Mouse (Mus musculus) cerebellum, postnatal 25 days (tissue): ENCODE measurements at regions not wholly inside any gene's neighbourhood (a gene's known extent, or its start where the extent isn't known, plus 50 kb on each side); places are given as distances from the start of the nearest gene placed in this dataset.

Source experiments
- DNase-seq, 2 experiments: peaks; one replicate each; pipeline ENCODE4 v3.0.0; 2021; ENCODE audit warnings: mixed read lengths in 2 of 2

DNA sequence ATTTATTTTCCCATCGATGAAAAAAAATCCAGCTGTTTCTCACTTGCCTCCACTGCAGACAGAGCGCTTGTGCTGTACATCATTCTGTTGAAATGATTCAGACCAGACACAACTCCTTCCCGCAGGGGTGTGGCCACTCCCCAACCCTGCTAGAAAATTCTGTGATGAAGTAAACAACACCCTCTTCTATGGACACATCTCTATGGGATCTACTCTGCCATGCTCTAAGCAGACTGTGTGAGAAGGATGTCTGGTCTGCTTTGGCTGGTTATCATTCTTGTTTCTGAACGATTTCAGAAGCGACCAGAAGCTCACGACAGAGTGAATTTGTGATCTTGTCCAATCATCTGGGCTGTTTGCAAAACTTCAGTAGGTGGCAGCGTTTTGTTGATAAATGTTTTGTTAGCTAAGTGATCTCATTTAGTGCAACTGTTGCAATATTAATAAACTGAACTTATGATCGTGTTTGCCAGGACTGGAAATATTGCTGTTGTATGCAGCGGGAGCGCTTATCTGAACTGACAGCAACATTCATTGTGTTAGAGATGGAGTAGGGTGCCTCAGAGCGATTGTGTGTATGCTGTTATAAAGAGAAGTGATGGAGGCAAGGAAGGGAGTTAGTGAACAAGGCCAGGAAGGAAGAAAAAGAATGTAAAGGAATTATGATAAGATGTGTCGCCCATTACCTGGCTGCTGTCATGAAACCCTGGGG, 605.2 kb upstream of the Nox3 start:
- DNase-seq: no peak

DNA sequence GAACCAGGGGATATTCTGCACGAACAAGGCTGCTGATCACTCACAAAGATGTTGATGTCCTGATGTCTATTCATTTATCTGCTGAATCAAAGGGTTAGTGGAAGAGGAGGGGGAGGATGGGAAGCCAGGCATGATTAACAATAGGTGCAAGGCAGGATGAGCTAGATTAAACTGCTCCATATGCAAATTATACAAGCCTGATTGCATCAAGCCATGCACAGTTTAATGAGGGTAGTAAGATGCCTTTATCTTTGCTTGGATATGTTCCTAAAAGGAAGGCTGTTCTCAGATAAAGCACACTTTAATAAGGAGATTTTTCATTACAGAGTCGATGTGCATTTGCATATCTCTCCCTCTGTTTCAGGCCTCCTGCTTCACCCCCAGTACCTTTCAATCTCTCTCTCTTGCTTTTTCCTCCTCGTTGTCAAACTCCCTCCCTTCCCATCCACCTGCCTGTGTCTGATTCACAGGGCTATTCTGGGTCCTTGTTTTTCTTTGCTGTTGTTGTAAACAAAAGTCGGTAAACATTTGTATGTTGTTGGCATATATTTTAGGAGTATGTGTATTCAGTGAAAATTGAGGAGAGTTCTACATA, 615.8 kb upstream of the Nox3 start:
- DNase-seq: no peak

DNA sequence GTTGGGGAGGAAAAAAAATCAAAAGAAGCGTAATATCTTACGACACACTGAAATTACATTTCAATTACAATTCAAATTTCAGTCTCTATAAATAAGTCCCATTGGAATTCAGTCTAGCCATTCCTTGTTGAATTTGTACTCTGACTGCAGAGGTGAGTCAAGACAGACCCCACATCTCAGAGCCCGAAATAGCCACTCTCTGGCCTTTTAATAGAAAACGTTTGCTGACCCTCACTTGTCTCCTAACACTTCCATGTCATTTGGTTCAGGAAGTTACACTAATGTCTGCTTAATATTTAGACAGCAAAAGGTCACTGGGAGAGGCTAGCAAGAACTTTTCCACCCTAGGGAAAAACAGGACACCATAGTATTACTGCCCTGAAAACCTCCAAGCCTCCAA, 623.1 kb upstream of the Nox3 start:
- no peak for DNase-seq

DNA sequence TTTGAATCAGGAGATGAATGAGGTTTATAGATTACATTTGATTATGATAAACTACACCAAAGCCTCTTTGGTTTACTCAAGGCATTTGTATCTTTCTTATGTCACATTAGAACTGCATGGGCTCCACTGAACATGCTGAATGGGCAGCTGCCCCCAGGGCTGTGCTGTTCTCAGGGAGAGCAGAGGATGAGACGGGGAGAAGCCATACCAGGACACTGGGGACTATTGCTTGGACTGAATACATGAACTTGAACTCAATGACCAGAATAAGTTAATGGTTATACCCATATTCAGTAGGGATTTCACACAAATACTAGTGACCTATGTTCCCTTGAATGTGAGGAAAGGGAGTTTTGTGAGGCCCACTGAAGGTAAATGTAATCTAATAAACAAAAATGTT, 632.7 kb upstream of the Nox3 start:
- no peak for DNase-seq

DNA sequence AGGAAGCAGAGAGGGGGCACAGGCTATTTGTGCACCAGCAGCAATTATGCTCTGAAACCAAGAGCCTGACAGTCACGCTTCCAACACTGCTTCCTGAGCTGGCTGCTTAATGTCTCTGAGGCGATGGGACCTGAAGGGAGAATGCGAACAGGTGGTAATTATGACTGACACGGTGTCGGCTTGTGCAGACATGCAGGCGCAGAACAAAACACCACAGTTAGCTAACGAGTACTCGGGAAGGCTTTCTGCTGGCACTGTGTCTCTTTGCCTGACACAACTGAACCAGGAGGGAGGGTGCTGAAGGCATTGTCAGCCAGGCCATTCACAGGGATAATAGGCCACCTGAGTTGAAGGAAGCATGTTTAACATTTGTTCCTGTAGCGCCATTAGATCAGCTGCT, 635.6 kb upstream of the Nox3 start:
- no peak for DNase-seq

DNA sequence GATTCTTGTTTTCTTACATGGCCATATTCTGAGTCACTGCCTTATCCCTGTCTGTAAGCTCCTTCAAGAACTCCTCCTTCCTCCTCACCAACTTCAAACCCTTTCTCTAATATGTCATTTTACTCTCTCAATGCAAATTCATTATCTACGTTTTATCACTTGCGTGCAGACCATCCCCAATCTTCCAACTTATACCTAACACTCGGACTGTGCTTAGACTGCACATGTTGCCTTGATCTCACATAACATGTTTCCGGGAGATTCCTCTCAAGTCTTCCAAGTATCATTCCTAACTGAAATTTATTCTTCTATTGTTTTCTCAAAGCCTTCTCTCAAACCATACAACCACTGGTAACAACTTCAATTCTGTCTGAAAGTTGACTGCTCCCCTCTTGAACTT, 637.0 kb upstream of the Nox3 start:
- no peak for DNase-seq

DNA sequence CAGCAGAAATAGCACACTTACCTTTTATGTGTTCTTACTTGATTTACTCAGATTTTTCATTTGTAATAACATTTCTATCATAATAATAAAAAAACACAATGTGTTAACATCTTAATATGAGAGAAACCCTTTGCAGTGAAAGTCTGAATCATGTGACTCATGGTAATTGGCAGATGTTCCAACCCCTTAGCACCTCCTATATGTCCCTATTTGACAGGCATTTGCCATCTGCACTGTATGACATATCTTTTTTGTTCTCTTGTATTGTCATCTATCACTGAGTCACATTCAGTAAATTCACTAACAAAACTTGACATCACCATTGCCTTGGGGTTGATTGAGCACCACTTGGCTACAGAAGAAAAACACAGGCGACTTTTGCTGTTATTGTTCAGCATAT, 641.1 kb upstream of the Arid1b start:
- no peak for DNase-seq

DNA sequence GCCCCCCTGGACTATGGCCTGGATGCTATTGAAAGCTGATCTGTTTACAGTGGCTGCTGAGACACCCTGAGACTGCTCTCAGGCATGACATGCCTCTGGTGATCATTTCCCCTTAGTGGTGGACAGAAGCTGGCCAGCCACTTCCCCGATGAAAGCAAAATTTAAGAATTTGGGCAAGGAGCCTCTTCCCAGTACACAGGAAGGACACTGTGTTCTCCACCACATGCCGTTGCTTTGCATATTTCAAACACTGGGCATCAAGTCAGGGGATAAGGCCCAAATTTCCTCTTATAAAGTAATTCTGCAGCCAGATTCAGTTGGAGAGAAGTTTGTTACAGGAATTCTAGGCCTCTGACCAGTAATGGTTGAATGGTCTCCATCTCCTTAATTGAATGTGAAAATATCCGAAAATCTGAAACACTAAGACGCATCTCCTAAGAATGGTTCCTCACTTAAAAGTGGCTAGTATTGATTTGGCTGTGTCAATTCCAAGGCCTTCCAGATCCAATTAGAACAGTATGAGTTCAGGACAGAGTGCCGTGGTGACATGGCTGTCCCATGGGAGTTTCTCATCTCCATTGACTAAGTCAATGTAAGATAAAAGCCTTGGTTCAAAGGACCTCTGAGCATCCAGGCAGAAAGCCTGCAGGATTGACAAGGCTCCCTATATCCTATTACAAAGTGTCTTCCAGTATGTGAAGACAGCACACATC, 638.5 kb upstream of the Arid1b start:
- no peak for DNase-seq

DNA sequence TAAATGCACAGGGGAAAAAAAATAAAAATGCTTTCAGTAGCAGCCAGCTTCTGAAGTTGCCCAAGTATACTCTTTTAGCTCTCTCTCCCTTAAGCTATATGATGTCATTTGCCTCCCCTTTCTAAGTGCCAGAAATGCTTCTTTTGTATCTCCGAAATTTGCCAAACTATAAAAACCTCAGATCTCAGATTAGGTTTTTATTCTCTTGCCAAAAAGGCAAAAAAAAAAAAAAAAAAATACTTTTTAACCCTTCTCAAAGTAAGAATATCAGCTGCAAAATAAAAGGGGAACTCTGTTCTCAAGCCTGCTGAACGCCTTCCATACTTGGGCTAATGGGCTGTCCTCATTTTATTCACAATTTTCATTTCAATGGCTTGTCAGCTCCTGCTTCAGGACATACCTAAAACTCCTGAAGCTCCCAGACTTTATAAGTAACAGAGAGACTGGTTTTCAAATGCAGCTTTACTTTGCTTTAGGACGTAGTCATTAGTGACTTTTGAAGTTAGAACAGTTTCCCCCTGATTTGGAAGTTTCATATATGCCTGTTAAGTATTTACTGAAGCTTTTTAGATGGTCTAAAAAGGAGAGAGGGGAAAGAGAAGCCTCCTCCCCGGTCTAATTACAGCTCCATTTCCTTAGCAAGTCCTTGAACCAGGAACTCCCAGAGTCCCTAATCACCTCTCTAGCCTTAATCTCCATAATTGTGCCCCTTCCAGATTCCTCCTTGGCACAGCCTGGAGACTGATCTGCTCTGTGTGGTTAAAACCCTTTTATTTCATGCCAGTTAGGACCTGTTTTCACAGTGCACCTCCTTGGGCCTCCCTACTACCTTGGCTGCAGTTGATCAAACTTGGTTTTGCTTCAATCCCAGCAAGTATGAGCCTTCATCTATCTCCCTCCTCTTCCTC, 633.5 kb upstream of the Arid1b start:
- DNase-seq: no peak

DNA sequence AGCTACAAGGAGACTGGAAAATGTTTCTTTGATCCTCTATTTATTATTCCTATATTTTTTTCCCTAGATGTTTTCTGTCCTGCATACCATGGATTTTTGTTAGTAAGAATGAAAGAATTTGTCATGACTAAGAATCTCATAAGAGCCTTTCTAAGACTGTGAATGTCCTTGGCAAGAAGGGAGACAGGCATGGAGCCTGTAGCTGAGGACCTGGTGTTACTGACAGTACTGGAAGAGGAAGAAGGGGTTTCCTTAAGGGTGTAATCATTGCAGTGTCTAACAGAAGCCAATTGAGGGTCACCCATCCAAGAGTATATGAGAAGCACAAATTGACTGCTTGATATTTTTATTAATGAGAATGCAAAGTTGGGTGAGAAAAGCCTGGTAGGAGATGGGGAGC, 628.3 kb upstream of the Arid1b start:
- DNase-seq: no peak

DNA sequence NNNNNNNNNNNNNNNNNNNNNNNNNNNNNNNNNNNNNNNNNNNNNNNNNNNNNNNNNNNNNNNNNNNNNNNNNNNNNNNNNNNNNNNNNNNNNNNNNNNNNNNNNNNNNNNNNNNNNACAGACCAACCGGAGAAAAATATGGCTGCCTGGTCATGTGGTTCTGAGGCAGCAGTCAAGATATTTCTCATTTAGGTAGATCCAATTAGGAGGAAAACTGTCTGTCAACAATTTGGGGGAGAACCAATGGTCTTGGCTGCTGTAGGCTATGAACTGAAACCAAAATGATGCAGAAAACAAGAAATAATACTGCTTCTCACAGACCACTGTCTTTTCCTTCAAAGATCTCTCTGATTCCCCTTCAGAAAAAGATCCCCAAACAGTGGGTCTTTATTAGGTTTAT, 613.7 kb upstream of the Arid1b start:
- DNase-seq: no peak

DNA sequence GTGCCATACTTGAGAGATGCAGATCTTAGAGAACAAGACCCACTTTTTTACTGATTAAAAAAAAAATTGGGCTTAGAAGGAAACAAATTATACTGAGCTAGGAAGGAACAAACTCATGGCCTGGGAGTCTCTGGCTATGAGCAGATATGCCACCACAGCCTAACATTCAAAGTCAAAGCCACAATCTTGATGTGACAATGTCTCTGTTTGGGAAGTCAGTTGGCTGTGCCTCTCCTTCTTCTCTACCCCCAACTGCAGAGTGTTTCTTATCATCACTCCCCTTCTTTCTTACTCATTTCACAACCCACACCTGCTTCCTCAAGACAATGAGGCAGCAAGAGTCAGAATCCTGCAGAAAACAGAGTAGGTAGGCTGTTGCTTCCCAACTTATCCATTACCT, 613.3 kb upstream of the Arid1b start:
- DNase-seq: no peak

DNA sequence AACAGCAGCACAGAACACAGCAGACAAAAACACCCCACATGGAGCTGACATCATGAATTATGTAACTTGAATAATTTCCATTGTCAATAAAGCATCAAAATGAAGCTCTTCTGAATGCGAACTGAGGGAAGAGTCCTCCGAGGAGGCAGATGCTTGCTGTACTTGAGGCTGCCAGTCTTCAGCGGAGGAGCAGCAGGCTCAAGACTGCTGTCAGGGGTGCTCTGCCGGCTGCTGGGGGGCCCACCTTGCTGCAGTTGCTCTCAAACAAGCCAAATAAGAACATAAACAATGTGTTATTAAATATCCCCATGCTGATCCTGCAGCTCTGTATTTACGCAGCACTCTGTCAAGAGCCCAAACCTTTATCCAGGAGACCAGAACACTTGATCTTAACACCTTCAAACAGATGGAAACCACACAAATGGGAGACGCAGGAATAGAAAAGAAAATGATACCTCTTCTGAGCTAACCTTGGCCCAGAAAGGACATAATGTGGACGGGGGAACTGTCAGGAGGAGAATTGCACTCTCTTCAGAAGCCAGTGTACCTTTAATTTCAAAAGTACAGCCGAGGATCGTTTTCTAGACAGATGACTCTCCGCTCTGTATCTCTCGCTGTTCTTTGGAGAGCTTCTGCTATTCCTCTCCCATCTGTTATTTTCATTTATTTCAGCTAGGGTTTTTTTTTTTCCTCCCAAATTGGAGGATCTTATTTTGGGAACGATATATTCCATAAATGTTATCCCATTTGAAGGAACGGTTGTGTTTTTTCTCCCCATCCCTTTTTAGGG, 612.0 kb upstream of the Arid1b start:
- no peak for DNase-seq

DNA sequence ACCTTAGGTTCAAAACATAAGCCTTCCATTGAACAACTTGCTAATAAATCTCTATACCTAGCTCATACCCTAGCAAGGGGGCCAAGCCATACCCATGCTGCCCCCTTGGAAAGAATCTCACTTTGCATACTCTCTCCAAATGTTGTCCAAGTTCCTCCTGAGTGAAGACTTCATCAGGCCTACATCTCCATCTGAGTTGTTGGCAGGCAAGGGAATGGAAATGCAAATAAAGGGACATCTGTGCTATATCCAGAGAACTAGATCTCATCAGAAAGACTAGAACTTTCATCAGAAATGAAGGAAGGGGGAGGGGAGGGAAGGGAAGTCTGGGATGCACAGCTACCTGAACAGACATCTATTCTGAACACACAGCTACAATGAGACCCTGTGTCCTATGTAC, 611.4 kb upstream of the Arid1b start:
- DNase-seq: no peak

DNA sequence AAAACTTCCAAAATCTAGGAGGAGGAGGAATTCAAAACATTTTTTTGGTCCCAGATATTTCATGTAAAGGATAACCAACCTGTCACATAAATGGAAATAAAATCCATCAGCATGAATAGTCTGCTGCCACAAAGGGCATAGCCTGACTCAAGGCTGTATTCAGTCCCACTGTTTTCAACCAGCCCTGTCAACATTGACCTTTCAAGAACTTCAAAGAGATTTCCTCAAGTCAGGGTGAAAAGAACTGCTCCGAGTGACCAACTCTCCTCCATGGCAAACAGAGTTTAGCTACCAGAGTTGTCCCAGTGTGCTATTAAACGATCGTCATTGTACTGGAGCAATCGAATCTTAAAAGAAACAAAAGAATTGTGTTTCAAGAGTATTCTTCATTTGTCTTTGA, 606.5 kb upstream of the Arid1b start:
- DNase-seq: no peak

DNA sequence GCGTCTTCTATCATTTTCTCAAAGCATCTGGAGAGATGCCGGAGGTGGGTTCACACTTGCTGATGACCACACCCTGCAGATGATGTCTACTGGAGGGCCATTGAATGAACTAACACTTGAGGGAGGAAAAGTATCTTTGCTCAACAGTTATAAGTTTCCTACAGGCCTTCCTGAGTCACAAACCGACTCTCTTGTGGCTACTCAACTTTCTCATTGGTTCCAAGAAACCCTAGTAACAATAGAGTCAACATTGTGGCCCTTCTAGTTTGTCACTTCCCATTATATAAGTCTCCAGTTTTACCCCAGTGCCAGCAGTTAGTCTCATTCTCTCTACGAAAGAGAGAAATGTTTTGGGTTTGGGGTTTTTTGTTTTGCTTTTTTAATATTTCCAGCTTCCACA, 604.1 kb upstream of the Arid1b start:
- DNase-seq: no peak

DNA sequence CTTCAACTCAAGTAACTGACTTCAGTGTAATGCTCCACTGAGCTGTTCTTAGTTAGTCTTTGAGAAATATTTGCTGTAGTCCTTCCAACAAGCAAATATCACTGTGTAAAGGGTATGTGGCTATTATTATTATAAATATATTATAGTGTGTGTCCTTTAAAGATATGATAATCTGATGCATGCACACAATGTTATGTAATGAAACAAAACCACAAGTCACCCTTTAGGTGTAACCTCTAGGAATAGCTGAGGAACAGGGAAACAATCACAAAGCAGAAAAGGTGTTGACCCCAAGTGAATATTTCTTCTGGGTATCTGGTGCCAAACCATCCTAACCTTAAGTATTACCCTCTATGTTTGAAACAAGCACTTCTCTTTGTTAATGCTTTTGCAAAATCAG, 603.6 kb upstream of the Arid1b start:
- no peak for DNase-seq

DNA sequence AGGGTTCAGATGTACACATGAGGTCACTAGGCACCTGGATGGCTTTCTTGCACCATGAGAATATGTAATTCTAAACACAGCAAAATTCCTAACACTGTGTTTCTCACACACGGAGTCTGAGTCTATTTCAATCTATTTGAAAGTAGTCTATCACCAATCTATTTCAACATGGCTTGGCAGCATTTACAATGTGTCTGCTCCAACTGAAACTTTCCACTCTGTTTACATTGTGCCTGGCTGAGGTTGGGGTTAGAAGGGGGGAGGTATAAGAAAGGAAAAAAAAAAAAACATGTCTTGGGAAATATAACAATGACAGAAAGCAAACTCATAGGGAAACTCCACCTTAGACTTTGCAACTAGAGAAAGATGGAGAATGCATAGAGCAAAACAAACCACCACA, 602.9 kb upstream of the Arid1b start:
- no peak for DNase-seq

DNA sequence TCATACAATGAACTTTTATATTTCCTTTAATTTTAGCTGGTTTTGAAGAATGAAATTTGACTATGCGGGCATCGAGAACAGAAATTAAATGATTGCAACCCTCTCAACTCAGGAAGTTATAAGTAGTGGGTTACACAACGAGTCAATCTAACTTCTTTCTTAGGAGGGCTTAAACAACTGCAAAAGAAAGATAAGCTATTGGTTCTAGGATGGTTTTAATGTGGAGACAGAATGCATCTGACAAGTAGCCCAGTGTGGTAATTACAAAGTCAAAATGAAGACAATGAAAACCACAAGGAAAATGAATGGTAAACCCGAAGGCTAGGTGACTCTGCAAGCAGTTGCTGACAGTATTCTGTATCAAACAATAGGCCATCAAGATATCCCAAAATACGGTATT, 598.0 kb upstream of the Arid1b start:
- no peak for DNase-seq

DNA sequence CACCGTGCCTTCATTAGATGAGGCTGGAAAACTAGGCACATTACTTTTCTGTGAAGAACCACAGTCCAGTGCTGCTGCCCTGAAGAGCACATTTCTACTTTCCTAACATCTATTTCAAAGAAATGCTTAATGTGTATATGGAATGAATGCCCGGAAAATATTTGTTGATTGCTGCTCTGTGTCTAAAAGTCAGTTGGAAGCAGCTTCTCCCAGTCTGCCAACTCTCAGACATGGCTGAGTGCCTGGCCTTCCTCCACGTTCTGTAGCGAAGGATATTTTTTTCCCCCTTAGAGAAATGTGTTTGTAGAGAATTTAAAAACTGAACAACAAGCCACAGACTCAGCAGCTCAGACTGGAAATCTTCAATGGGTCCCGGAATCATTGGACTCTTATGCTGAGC, 576.4 kb upstream of the Arid1b start:
- peak in 1 of 2 experiments; percentile 7 for DNase-seq

DNA sequence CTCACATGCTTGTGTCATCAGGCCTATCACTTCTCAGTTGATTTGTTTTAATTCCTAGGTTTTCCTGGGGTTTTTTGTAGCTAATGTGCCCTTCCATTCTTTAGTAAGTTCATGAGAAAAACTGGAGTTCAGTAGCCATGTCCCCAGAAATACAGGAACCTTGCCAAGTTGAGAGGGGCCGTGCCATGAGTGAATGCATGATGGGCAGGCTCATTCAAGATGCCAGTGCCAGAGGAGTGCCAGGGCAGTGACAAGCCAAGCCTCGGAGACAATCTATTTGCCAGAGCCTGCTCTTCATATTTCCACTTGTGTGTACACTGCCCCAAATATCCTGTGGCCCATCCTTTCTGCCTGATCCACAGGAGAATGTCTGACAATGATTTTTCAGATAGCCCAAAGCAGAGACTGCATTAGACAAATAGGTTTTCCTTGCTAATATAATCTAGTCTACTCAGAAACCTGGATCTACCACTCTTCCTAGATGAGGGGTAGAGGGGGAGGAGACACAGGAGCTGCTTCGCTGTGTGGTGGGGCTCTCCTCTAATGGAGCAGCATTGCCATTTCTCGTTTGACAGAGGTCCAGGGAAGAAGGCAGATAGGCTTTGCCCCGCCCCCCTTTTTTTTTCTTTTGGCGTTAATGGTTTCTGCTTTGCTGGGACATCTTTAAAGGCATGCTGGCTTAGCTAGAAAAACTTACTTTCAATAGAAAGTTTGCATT, 569.5 kb upstream of the Arid1b start:
- DNase-seq: peak; percentile 7 to 15

DNA sequence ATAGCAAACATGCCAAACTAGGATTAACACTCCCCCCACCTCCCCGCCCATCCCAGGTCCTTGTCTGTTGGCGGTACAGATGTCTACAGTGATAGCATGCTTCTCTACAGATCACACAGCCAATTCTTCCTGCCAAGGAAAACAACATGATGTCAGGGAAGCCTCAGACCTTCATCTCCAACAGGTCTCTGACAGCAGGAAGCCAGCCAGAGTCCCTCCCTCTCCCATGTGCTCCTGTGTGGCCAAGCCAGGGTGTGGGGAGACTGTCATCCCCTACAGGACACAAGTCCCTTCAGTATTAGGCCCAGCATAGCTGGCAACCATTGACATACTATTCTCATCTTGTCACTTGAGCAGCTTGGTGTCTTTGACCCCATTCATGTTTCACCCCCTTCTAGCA, 568.8 kb upstream of the Arid1b start:
- DNase-seq: no peak
